Mouse (Mus musculus) liver, adult (tissue): ENCODE measurements around the gene Smco1.

Source experiments
- GATA4 ChIP-seq: IDR thresholded peaks from 2 replicates; pipeline ENCODE4 v1.6.1; 2014; ENCODE audit warnings: mild to moderate bottlenecking, low read length; ENCODE audit not compliant: insufficient replicate concordance

Gene Smco1

DNA sequence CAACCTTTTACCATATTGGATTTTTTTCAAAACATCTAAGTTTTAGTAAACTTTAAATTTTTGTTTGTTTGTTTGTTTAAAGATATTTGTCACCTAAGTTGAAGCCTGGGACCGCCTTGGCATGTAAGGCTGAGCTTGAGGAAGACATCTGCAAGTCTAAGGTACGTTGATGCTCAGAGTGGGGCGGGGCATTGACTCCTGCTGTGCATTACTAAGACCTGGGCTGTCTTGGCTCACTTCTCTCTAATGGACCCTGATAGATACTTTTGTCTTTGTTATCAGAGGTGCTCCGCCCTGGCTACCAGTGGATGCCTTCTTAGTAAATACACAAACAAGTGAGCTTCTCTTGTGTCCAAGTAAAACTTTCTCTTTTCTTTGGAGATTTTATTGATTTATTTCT is 20.6 kb downstream of the Smco1 start:
- no peak for TF ChIP-seq GATA4

DNA sequence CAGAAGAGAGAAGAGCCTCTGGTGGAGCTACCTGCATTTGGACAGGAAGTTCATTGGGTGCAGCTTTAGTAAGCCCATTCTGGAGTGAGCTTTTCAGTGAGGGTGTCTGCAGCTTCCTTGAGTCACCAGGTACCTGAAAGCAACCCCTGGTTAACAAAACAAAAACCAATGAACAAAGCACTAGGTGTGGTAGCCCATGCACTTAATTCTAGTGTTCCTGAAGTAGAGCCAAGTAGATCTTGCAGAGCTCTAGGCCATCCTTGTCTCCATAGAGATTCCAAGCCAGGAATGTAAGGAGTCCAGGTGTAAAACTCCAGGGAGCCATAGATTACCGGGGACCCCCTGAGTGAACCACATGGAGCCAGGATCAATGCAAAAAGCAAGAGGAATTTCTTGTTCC is 31.8 kb downstream of the Smco1 start:
- no peak for TF ChIP-seq GATA4

DNA sequence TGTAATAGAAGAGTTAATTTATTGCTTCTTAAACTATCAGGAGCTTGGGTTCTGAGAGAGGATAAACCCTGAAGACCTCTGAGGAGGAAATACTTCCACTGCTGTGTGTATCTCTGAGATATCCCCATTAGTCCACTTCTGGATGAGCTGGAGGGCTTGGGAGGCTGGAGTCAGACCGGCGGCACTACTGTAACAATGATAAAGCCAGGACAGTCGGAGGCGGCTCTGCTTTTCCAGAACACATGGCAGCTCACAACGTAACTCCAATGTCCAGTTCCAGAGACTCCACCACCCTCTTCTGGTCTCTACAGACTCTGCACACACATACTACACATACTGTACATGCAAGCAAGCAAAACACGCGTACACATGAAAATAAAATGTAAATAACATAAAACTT is 32.6 kb downstream of the Smco1 start:
- no peak for TF ChIP-seq GATA4

DNA sequence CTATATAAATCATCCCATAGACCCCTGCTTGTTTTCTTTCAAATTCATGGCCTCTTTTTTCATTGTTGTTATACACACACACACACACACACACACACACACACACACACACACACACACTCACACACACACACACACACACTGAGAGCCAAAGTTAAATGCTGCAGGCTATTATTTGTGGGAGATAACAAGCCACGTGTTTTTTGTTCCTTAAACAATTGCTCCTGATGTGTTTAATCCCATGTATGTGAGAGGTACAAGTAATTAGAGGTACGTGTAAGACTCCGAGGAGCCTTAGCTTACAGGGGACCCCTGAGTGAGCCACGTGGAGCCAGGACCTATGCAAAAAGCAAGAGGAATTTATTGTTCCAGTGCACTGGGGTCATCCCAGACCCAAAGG is 40.7 kb downstream of the Smco1 start:
- TF ChIP-seq GATA4: no peak

DNA sequence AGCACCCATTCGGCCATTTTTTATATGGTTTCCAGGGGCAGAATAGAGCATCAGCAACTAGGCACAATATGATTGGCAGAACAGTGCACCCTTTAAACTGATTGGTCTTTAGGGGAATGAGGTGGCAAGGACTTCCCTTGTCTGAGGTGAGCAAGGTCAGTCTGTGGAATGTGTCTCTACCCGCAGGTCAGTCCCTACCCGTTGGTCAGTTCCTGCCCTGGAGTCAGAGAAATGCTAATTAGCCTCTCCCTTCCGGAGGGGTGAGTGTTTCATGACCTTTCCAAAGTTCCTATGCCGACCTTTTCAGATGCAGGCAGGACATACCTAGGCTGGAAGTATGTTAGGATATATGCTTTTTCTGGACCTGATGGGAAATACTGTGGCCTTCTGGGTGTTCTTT is 41.1 kb downstream of the Smco1 start:
- no peak for TF ChIP-seq GATA4

DNA sequence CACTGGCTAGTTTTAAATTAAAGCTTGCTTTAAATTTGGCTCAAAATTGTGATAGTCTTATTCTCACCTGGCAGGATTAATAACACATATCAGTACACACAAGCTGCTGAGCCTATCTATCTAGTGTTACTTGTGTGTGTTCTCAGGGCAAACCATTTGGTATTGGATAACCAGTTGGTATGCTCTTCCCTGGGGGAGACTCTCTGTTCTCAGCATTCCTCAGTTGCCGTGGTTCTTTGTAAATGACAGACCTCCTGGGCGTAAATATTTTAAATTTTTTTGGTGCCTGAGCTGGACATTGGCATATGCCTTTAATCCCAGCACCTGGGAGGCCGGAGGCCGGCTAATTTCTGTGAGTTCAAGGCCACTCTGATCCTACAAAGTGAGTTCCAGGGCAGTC is 41.6 kb downstream of the Smco1 start:
- TF ChIP-seq GATA4: no peak

DNA sequence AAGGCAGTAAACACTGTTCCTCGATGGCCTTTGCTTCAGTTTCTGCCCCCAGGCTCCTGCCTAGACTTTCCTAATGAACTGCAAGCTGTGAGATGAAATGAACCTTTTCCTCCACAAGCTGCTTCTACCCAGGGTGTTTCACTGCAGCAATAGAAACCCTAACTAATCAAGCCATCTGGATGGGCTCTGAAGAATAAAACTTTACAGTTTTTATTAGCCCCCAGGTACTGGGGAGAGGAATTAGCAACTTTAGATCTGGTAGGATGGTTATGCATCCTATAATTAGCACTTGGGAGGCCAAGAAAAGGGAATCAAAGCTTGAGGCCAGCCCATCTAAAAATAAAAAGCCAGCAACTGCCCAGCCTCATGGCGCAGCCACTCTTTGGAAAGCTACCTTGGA is 45.3 kb downstream of the Smco1 start:
- TF ChIP-seq GATA4: no peak

DNA sequence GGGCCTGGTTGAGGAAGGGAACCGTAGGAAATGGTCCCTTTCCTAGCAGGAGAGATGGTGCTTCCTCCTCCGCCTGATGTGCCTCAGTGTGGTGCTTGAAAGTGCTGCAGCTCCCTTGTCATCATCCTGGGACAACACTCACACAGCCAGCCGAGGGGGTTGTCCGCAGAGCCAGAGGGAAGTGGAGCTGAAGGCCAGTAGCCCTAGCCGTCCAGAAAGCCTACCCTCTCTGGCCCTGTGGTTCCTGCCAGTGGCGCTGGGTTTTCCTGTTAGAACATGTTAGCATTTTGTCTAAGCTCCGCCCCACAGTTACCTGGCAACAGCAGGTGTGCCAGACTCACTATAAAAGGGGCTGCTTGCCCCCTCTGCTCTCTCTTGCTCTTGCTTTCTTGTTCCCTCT is 52.7 kb downstream of the Smco1 start:
- TF ChIP-seq GATA4: no peak
